Mouse (Mus musculus) stomach, postnatal 0 days (tissue): ENCODE results near the gene Mrtfb. TPM values are rescaled to one million over a fixed set of nuclear protein-coding genes. Genes with fewer than 3 reads are reported as not detected.

Source experiments
- ATAC-seq: fragments of 200-750 bp; cut with Nextera tagmentation; 2 replicates; pipeline ENCODE4 v1.8.0; 2017; ENCODE audit not compliant: low FRiP score, low TSS enrichment
- DNase-seq: peaks from one replicate; pipeline ENCODE4 v3.0.0-alpha.2; 2016; ENCODE audit warnings: low spot score
- H3K27ac ChIP-seq: fragments of 300-500 bp; sonication (generic); replicated peaks from 2 replicates; pipeline ENCODE4 v1.5.1; 2014; ENCODE audit warnings: mild to moderate bottlenecking, control low read depth
- H3K27me3 ChIP-seq: fragments of 300-500 bp; sonication (generic); 2 replicates; pipeline ENCODE4 v1.6.1; 2014; ENCODE audit warnings: low read length; ENCODE audit not compliant: control insufficient read depth, insufficient read depth
- H3K36me3 ChIP-seq: fragments of 300-500 bp; sonication (generic); 2 replicates; pipeline ENCODE4 v1.6.1; 2014; ENCODE audit warnings: low read length, mixed read lengths; ENCODE audit not compliant: control insufficient read depth, insufficient read depth
- H3K4me1 ChIP-seq: fragments of 300-500 bp; sonication (generic); replicated peaks from 2 replicates; pipeline ENCODE4 v1.6.1; 2014; ENCODE audit warnings: antibody characterized with exemption; ENCODE audit not compliant: control insufficient read depth, insufficient read depth
- H3K4me2 ChIP-seq: fragments of 300-500 bp; sonication (generic); replicated peaks from 2 replicates; pipeline ENCODE4 v1.6.1; 2014; ENCODE audit warnings: low read depth, mild to moderate bottlenecking, control low read depth, moderate library complexity
- H3K4me3 ChIP-seq: fragments of 300-500 bp; sonication (generic); 2 replicates; pipeline ENCODE4 v1.5.1; 2014; ENCODE audit warnings: low read depth, low read length, control low read depth
- H3K9ac ChIP-seq: fragments of 300-500 bp; sonication (generic); 2 replicates; pipeline ENCODE4 v1.6.1; 2014; ENCODE audit warnings: mild to moderate bottlenecking, low read length, control low read depth, mixed read lengths
- H3K9me3 ChIP-seq: fragments of 300-500 bp; sonication (generic); 2 replicates; pipeline ENCODE4 v1.6.1; 2016; ENCODE audit warnings: low read length; ENCODE audit not compliant: control insufficient read depth
- CTCF ChIP-seq: IDR thresholded peaks from 2 replicates; pipeline ENCODE4 v1.5.1; 2016; ENCODE audit warnings: antibody characterized with exemption, low read depth, mild to moderate bottlenecking, moderate library complexity
- EP300 ChIP-seq: optimal IDR thresholded peaks from 2 replicates; pipeline ENCODE3; 2016; ENCODE audit warnings: antibody characterized with exemption
- WGBS: fragments of 180-500 bp; shearing (Covaris S2); extraction: QIAGEN DNeasy Blood & Tissue Kit; methylation state at CpG from one replicate; pipeline ENCODE4 v1.1.7; 2014; 5-methylcytosine and 5-hydroxymethylcytosine counted together
- polyA plus RNA-seq: library from polyadenylated mRNA; unstranded; fragments of >200 nt; fragmentation: Nextera tagmentation; extraction: Ambion mirVana; gene quantifications from 2 replicates; pipeline ENCODE4 v1.2.1, GENCODE M21; 2015

The Mrtfb gene
- polyA plus RNA-seq, 1 experiment from 2014 or later: 12.5 TPM

DNA sequence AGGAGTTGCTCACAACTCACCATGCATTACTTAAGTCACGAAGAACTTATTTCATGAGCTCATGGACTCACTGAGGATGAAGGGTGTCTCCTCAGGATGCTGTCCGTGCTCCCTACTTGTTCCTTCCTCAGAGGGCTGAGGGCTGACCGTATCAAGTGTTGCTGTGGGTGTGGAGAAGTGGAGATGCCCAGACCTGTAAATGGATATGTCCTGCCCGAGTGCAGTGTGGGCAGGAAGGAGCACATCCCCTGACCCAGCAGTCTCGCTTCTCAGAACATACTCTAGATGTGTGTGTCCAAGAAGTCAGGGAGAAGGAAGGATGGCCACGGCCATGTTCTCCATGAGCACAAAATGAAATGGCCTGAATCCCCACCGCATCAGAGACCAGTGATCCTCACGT lies 38.3 kb upstream of the Mrtfb start:
- TF ChIP-seq EP300 (no peak), CTCF (no peak)
- no peak overlapping the region for H3K4me3 ChIP-seq
- 74% methylated on average over 8 of the region's 8 CpGs for WGBS
- no peaks in the 10 kb centered on the region for H3K27me3 ChIP-seq
- H3K9me3 ChIP-seq: no peaks in the 10 kb centered on the region
- DNase-seq: no peak
- no peak for ATAC-seq
- no peak overlapping the region for H3K4me2 ChIP-seq
- no peak overlapping the region for H3K27ac ChIP-seq
- no peaks in the 10 kb centered on the region for H3K36me3 ChIP-seq
- H3K4me1 ChIP-seq: no peaks in the 10 kb centered on the region
- no peak overlapping the region for H3K9ac ChIP-seq

DNA sequence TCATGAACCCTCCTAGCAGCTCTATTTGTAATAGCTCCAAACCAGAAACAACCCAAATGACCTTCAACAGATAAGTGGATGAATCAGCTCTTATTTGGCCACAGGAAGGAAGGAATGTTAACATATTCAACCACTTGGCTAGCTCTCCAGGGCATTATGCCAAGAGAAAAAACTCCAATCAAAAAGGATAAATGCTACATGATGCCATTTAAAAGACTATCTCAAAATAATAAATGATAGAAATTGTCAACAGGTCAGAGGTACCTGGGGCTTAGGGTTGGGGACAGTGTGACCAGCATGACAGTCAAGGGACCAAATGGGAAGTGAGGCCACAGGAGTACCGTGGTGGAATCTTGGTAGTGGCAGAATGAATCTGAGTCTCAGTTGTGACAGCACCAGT lies 34.8 kb upstream of the Mrtfb start:
- Histone ChIP-seq H3K27ac (no peak overlapping the region), H3K27me3 (no peaks in the 10 kb centered on the region), H3K4me3 (no peak overlapping the region), H3K36me3 (no peaks in the 10 kb centered on the region), H3K4me2 (no peak overlapping the region), H3K9me3 (no peaks in the 10 kb centered on the region), H3K4me1 (no peaks in the 10 kb centered on the region), H3K9ac (no peak overlapping the region)
- WGBS: 65% methylated on average over 1 of the region's 1 CpGs
- DNase-seq (no peak), ATAC-seq (no peak)
- TF ChIP-seq EP300 (no peak), CTCF (no peak)

DNA sequence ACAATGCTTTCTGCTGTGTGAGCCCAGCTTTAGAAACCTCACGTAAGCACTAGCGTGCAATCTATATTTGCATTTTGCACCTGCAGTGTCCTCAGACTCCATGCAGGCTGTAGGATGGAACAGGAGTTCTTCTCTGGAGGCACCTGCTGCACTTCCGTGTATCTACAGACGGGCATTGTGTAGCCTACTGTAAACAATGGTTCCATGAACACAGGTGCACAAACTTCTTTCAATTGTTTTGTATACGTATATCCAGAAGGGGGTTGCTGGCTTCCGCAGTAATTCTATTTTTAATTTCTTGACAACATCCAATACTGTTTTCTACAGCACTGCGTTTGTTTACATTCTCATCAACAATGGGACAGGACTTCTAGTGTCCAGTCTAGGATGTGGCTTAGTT lies 24.2 kb upstream of the Mrtfb start:
- no peak for ATAC-seq
- 0 out of 2 replicates have a peak overlapping the region, but pooled peaks have one; percentile 18 for H3K27ac ChIP-seq
- H3K9ac ChIP-seq: no peak overlapping the region
- no peaks in the 10 kb centered on the region for H3K9me3 ChIP-seq
- H3K4me1 ChIP-seq: no peaks in the 10 kb centered on the region
- H3K4me2 ChIP-seq: no peak overlapping the region
- 53% methylated on average over 7 of the region's 7 CpGs for WGBS
- no peak overlapping the region for H3K4me3 ChIP-seq
- H3K27me3 ChIP-seq: no peaks in the 10 kb centered on the region
- no peaks in the 10 kb centered on the region for H3K36me3 ChIP-seq
- DNase-seq: no peak
- TF ChIP-seq CTCF: no peak
- no peak for TF ChIP-seq EP300

DNA sequence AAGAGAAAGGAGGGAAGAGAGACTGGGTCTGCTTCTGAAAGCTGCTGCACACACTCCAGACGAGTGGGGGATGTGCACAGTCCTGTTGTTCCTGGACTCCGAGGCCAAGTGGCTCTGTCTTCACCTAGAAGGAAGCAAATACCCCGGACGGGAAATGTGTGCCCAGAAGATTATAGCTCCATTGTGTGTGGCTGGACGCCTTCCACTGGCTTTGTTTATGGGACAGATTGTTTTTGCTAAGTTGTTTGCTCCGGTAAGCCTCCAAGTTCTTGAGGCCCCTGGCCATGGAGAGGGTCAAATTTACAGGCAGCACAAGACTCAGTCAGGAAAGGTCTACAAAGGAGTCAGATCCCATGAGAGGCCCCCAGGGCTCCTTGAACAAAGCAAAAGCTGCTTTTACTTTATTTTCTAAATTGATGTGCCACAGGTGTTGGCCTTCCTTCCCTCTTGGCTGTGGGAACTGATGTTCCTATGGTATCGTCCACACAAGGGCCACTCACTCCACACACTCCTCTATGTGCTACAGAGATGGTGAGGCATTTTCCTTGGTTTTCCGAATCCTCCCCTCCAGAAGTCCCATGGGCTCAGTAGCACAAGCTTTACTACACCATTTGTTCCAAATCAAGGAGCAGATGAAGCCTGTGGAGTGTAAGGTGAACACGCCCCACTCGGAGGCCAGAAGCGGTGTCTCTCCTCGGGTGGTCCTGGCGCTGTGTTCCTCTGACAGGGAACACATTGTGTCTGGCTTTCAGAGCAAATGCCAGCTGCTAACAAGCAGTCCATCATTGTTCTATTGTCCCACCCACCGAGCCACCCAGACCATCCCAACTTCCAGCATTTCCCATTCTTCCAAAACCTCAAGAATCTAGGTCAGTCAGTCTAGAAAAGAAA lies 23.1 kb upstream of the Mrtfb start:
- Histone ChIP-seq H3K36me3 (no peaks in the 10 kb centered on the region), H3K4me2 (no peak overlapping the region), H3K27me3 (no peaks in the 10 kb centered on the region), H3K9me3 (no peaks in the 10 kb centered on the region), H3K4me3 (no peak overlapping the region), H3K4me1 (no peaks in the 10 kb centered on the region), H3K9ac (no peak overlapping the region), H3K27ac (no peak overlapping the region)
- ATAC-seq (peak; percentile 56; the same call in 1 of the 2 replicates), DNase-seq (no peak)
- WGBS: 38% methylated on average over 14 of the region's 14 CpGs
- TF ChIP-seq EP300 (no peak), CTCF (no peak)

DNA sequence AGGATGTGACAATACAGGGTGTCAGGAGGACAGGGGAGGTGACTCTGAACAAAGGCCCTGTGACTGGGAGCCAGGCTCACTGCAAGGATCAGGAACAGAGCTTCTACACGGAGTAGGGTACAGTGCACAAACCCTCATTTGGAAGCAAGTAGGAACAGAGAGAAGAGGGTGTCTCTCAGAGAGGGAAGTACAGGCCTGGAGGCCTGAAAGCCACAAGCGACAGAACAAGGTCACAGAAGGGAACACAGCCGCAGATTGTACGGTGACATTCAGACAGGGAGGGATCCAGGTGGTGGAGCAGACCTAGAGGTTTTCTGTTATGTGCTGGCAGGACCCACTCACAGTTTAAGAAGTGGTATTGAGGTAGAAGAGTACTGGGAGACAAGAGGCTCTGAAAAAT lies 17.2 kb upstream of the Mrtfb start:
- WGBS: 85% methylated on average over 4 of the region's 4 CpGs
- no peak for ATAC-seq

DNA sequence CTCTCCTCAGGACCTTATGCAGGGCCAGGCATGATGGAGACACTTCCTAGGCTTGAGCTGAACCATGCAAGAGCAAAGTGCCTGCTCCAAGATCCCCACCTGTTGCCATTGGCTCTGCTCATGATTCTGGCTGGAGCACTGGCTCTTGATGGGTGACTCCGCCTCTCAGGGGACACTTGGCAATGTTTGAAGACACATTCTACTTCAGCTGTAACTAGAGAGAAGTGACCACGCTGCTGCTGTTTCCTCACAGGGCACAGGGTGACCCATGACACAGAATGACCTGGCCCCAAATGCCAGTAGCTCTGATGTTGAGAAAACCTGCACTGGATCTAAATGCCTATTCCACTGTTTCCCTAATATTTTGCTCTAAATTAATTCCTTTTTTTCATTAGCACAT lies 16.7 kb upstream of the Mrtfb start:
- TF ChIP-seq EP300 (no peak), CTCF (no peak)
- H3K4me2 ChIP-seq: no peak overlapping the region
- no peak for ATAC-seq
- no peaks in the 10 kb centered on the region for H3K4me1 ChIP-seq
- H3K36me3 ChIP-seq: no peaks in the 10 kb centered on the region
- H3K9ac ChIP-seq: no peak overlapping the region
- no peaks in the 10 kb centered on the region for H3K9me3 ChIP-seq
- H3K27me3 ChIP-seq: no peaks in the 10 kb centered on the region
- DNase-seq: no peak
- no peak overlapping the region for H3K4me3 ChIP-seq
- 69% methylated on average over 2 of the region's 2 CpGs for WGBS
- no peak overlapping the region for H3K27ac ChIP-seq

More for the DNA sequence above, 17.2 kb upstream of the Mrtfb start:
- Histone ChIP-seq H3K9ac (no peak overlapping the region), H3K36me3 (no peaks in the 10 kb centered on the region), H3K27ac (no peak overlapping the region), H3K4me1 (no peaks in the 10 kb centered on the region), H3K4me2 (no peak overlapping the region), H3K4me3 (no peak overlapping the region), H3K9me3 (no peaks in the 10 kb centered on the region), H3K27me3 (no peaks in the 10 kb centered on the region)
- DNase-seq: no peak
- no peak for TF ChIP-seq CTCF
- TF ChIP-seq EP300: no peak
